In genomic region chr1:90014446-90014845, GRCm38 (mm10) we compare ENCODE assay signal across 16 mouse cellular contexts. TPM values are rescaled to one million over a fixed set of nuclear protein-coding genes. Genes with fewer than 3 reads are reported as not detected.
DNase-seq lines count a peak whose midpoint lies in the region; ATAC-seq and TF ChIP-seq lines count a peak whose summit lies in the region.
"Had no signal": no experiment of that assay in that cellular context is flagged by ENCODE, and none has a peak within 500 bp of the region (broad histone marks: within the 10 kb centered on the region; RNA-seq: fewer than 3 reads in every experiment).

TSS of gene Asb18 (minus strand) at chr1:90014666.

- no peaks in the 10 kb centered on the region for H3K9me3 ChIP-seq in heart, embryonic 11.5 days (replicated peaks; ENCODE audit: control insufficient read depth, low read length)
- no peaks in the 10 kb centered on the region for H3K9me3 ChIP-seq in hindbrain, postnatal 0 days (ENCODE audit: low read length)
- H3K9me3 ChIP-seq in intestine, embryonic 16.5 days (ENCODE audit: control insufficient read depth, low read length): no peaks in the 10 kb centered on the region
- H3K9me3 ChIP-seq: embryonic facial prominence, embryonic 13.5 days; hindbrain, embryonic 15.5 days; liver, embryonic 13.5 days had no signal

- no peak within 1 kb of the TSS for H3K9ac ChIP-seq in heart, embryonic 11.5 days (ENCODE audit: low read depth, low read length)
- H3K9ac ChIP-seq in hindbrain, postnatal 0 days (replicated peaks; ENCODE audit: low read length): no peak within 1 kb of the TSS
- no peak within 1 kb of the TSS for H3K9ac ChIP-seq in intestine, embryonic 16.5 days (ENCODE audit: low read depth, low read length)
- H3K9ac ChIP-seq: embryonic facial prominence, embryonic 13.5 days; hindbrain, embryonic 15.5 days; liver, embryonic 13.5 days had no signal

- H3K4me3 ChIP-seq in gastrocnemius, adult 2 months: peak within 1 kb of the TSS; percentile 63
- H3K4me3 ChIP-seq in heart, embryonic 11.5 days (ENCODE audit: low read depth, low read length): no peak within 1 kb of the TSS
- no peak within 1 kb of the TSS for H3K4me3 ChIP-seq in layer of hippocampus, adult 2 months
- H3K4me3 ChIP-seq in hindbrain, postnatal 0 days (ENCODE audit: low read length): no peak within 1 kb of the TSS
- H3K4me3 ChIP-seq in intestine, embryonic 16.5 days (ENCODE audit: low read length): no peak within 1 kb of the TSS
- H3K4me3 ChIP-seq: embryonic facial prominence, embryonic 13.5 days; hindbrain, embryonic 15.5 days; liver, embryonic 13.5 days; megakaryocyte, embryonic 14.5 days had no signal

- 39% methylated on average over 5 of the region's 5 CpGs for WGBS in heart, embryonic 11.5 days (ENCODE audit: insufficient replicate concordance)
- WGBS in hindbrain, postnatal 0 days: 79% methylated on average over 5 of the region's 5 CpGs
- 77% methylated on average over 5 of the region's 5 CpGs for WGBS in intestine, embryonic 16.5 days

- peak within 1 kb of the TSS; percentile 92 for H3K27ac ChIP-seq in gastrocnemius, adult 2 months
- peak within 1 kb of the TSS; percentile 50; the same call in 1 of the 2 replicates for H3K27ac ChIP-seq in heart, embryonic 11.5 days (ENCODE audit: low read depth, low read length)
- H3K27ac ChIP-seq in layer of hippocampus, adult 2 months: no peak within 1 kb of the TSS
- no peak within 1 kb of the TSS for H3K27ac ChIP-seq in hindbrain, postnatal 0 days
- no peak within 1 kb of the TSS for H3K27ac ChIP-seq in intestine, embryonic 16.5 days (ENCODE audit: low read length)
- H3K27ac ChIP-seq: embryonic facial prominence, embryonic 13.5 days; hindbrain, embryonic 15.5 days; liver, embryonic 13.5 days had no signal

- no peak within 1 kb of the TSS for H3K4me2 ChIP-seq in heart, embryonic 11.5 days
- H3K4me2 ChIP-seq in hindbrain, postnatal 0 days (ENCODE audit: low read depth, low read length): no peak within 1 kb of the TSS
- no peak within 1 kb of the TSS for H3K4me2 ChIP-seq in intestine, embryonic 16.5 days (ENCODE audit: low read depth, low read length)
- H3K4me2 ChIP-seq: embryonic facial prominence, embryonic 13.5 days; hindbrain, embryonic 15.5 days; liver, embryonic 13.5 days had no signal

- intact Hi-C loops in gastrocnemius, adult 2 months (cut with DNase I): no loop called here
- intact Hi-C loops in heart, postnatal 36 days (cut with DNase I): no loop called here

- no peaks in the 10 kb centered on the region for H3K36me3 ChIP-seq in heart, embryonic 11.5 days (ENCODE audit: control insufficient read depth, insufficient read depth, low read length)
- no peaks in the 10 kb centered on the region for H3K36me3 ChIP-seq in hindbrain, postnatal 0 days (ENCODE audit: insufficient read depth, low read length)
- no peaks in the 10 kb centered on the region for H3K36me3 ChIP-seq in intestine, embryonic 16.5 days (ENCODE audit: control insufficient read depth, insufficient read depth, low read length)
- H3K36me3 ChIP-seq: embryonic facial prominence, embryonic 13.5 days; hindbrain, embryonic 15.5 days; liver, embryonic 13.5 days had no signal

- no peaks in the 10 kb centered on the region for H3K4me1 ChIP-seq in heart, embryonic 11.5 days (ENCODE audit: control insufficient read depth, insufficient read depth, low read length)
- H3K4me1 ChIP-seq in hindbrain, postnatal 0 days (ENCODE audit: insufficient read depth, low read length): no peaks in the 10 kb centered on the region
- H3K4me1 ChIP-seq in intestine, embryonic 16.5 days (ENCODE audit: control insufficient read depth, insufficient read depth, low read length): no peaks in the 10 kb centered on the region
- H3K4me1 ChIP-seq: embryonic facial prominence, embryonic 13.5 days; hindbrain, embryonic 15.5 days; liver, embryonic 13.5 days; megakaryocyte, embryonic 14.5 days had no signal

- ATAC-seq in heart, embryonic 11.5 days (replicated peaks; ENCODE audit: insufficient number of reproducible peaks, low FRiP score, low TSS enrichment): no peak; the same call in 1 of the 2 replicates
- no peak for ATAC-seq in hindbrain, postnatal 0 days
- no peak for ATAC-seq in intestine, embryonic 16.5 days
- ATAC-seq: midbrain, embryonic 16.5 days; Patski had no signal

- no peaks in the 10 kb centered on the region for H3K27me3 ChIP-seq in heart, embryonic 11.5 days (ENCODE audit: control insufficient read depth, insufficient read depth, low read length)
- no peaks in the 10 kb centered on the region for H3K27me3 ChIP-seq in hindbrain, postnatal 0 days (ENCODE audit: insufficient read depth, low read length)
- no peaks in the 10 kb centered on the region for H3K27me3 ChIP-seq in intestine, embryonic 16.5 days (replicated peaks; ENCODE audit: control insufficient read depth, insufficient read depth, low read length)
- H3K27me3 ChIP-seq: embryonic facial prominence, embryonic 13.5 days; hindbrain, embryonic 15.5 days; liver, embryonic 13.5 days; megakaryocyte, embryonic 14.5 days; Patski had no signal

- DNase-seq in gastrocnemius, adult 2 months: peak; percentile 59
- DNase-seq in gastrocnemius, postnatal 10 days: no peak
- DNase-seq in cerebellum, postnatal 14 days: peak; percentile 54
- peak in 1 of 2 experiments; percentile 27 for DNase-seq in heart, postnatal 36 days
- DNase-seq in layer of hippocampus, adult 2 months (ENCODE audit: low spot score in 2 of 2): no peak
- DNase-seq in hindbrain, postnatal 0 days (ENCODE audit: low spot score): no peak
- DNase-seq: B cell, adult 2 months; liver, embryonic 13.5 days had no signal

- TF ChIP-seq CTCF in gastrocnemius, adult 2 months (IDR thresholded peaks at IDR 0.05): no peak
- no peak for TF ChIP-seq CTCF in layer of hippocampus, adult 2 months (conservative IDR thresholded peaks at IDR 0.05)
- no peak for TF ChIP-seq CTCF in hindbrain, postnatal 0 days (IDR thresholded peaks at IDR 0.05; ENCODE audit: low read depth)

RNA-seq across cellular contexts. Expression of gene Asb18, which starts in this region (rescaled TPM):
- 10 to 100 TPM; 18.0 to 39.9 TPM for total RNA-seq in gastrocnemius, adult 2 months (2021)
- 1 to 10 TPM; 5.1 to 5.8 TPM for total RNA-seq in gastrocnemius, postnatal 10 days (2021)
- polyA plus RNA-seq in heart, embryonic 11.5 days (2014; fragmentation: Nextera tagmentation; extraction: Ambion mirVana): 0.26 and 0.52 TPM in 2 replicates
- total RNA-seq in heart, postnatal 36 days (2021): 10 to 100 TPM; 14.3 to 20.5 TPM
- total RNA-seq in layer of hippocampus, adult 2 months (2021): 1 to 10 TPM; 2.5 to 3.2 TPM
- 1.2 and 7.6 TPM in 2 replicates for total RNA-seq in hindbrain, postnatal 0 days (2014; rRNA removed)
- 0.49 and 0.95 TPM in 2 replicates for polyA plus RNA-seq in hindbrain, postnatal 0 days (2015; fragmentation: Nextera tagmentation; extraction: Ambion mirVana)
- not detected in 2 replicates for polyA plus RNA-seq in intestine, embryonic 16.5 days (2015; fragmentation: Nextera tagmentation; extraction: Ambion mirVana)
- polyA plus RNA-seq: embryonic facial prominence, embryonic 13.5 days; kidney, embryonic 14.5 days; liver, embryonic 13.5 days; Patski had no signal

Comparison
In these comparisons a context has a peak if more than half of its experiments do, and no peak if none do; other contexts are left out.
1. DNase-seq: peak in gastrocnemius, adult 2 months (single experiment) and cerebellum, postnatal 14 days (2 of 2); none in gastrocnemius, postnatal 10 days (single experiment), layer of hippocampus, adult 2 months (0 of 2) and hindbrain, postnatal 0 days (single experiment).
2. H3K27ac ChIP-seq: peak in gastrocnemius, adult 2 months (single experiment) and heart, embryonic 11.5 days (single experiment); none in layer of hippocampus, adult 2 months (single experiment), hindbrain, postnatal 0 days (single experiment) and intestine, embryonic 16.5 days (single experiment).